Mouse (Mus musculus) urinary bladder, postnatal 36 days (tissue): ENCODE measurements at regions not wholly inside any gene's neighbourhood (a gene's known extent, or its start where the extent isn't known, plus 50 kb on each side); places are given as distances from the start of the nearest gene placed in this dataset.

Experiments used
- DNase-seq, 2 experiments: peaks; one replicate each; pipeline ENCODE4 v3.0.0; 2022; ENCODE audit warnings: low spot score in 2 of 2, mixed read lengths in 1 of 2

DNA sequence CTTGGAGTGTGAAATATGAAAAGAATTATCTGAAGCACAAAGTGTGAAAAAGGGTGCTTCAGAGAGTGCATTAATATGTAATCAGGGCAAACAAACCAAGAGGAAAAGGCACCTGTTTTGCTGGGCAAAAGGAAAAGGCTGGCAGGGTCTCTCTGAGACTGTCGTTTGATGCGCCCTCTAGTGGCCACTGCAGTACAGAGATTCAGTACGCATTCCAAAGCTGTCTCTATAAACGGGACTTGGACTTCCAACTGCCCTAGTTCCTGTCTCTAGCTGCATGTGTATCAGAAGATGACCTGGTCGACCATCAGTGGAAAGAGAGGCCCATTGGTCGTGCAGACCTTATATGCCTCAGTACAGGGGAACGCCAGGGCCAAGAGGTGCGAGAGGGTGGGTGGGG lies 58.7 kb upstream of the D16Ertd472e start:
- peak; percentile 50 to 55 for DNase-seq

DNA sequence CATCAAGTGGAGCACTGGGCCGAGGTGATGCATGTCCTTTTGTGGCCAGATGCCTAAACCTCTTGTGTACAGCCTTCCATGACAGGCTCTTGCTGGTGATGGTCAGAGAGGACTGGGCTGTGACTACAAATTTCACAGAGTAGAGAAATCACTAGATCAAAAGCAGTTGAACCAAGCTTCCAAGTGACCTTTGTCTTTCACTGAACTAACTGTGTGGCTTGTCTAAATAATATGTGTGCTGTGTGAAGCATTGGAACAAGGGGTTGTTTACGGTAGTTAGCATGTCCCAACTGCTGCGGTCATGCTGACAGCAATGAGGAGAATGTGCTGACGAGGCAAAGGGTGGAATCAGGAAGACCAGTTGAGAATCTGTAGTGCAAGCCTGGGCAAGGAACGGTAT lies 55.3 kb upstream of the D16Ertd472e start:
- no peak for DNase-seq

- no peak for DNase-seq
These were observed 50.3 kb upstream of the D16Ertd472e start for GRCm38 (mm10) chr16:78626803-78627202.
